Mouse (Mus musculus): ENCODE measurements around the gene Hpgd. TPM values are rescaled to one million over a fixed set of nuclear protein-coding genes. Genes with fewer than 3 reads are reported as not detected.
"Not testable (repeated sequence)": the region's sequence is repeated elsewhere in the genome, so short reads cannot be mapped to it uniquely, and the experiment has no call there.

The Hpgd gene
- 0.59 and 1.5 TPM in 2 replicates for total RNA-seq (2015)
- 1.2 and 1.8 TPM in 2 replicates for total RNA-seq (2017)

DNA sequence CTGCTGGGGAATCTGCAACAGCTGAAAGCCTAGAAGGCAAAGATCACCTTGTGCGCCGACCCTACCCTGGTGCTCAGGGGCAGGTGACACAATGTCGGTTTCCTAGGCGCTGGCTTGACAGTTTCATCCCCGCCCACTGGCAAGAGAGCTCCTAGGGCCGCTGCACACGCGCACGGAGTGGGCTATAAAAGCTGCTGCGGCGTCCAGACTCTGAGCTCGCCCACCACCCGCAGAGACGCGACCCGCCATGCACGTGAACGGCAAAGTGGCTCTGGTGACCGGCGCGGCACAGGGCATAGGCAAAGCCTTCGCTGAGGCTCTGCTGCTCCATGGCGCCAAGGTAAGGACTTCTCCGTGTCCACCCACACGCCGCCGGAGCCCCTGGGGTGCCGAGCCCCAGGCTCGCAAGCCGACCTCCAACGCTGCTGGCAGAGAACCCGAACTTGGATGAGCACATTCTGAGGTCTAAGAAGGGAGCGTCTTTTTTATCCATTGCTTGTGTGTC lies at the start of gene Hpgd:
TSS of gene Hpgd (plus strand) at position 213 of the 505 bp plus-strand sequence.
- ATAC-seq (replicated peaks; ENCODE audit: poor library complexity), result peak; percentile 46

DNA sequence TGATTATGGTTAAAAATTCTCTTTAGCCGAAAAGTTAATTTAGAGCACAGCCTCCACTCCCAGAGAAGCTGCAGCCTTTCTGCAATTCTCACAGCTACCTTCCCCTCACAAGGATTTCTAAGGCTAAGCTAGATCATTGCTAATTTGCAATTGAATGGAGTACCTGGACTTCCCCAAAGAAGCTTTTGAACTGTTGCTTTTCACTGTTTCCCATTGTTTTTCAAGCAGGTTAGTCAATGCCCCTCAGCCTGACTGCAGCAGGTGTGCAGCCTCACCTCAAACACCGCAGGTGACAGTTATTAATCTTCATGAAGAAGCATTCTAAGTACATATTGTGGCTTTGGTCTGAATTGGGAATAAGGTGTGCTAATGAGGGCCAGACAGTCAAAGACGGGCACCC lies 42.7 kb upstream of the Hpgd start:
- ATAC-seq (replicated peaks; ENCODE audit: poor library complexity), result not testable (repeated sequence)

DNA sequence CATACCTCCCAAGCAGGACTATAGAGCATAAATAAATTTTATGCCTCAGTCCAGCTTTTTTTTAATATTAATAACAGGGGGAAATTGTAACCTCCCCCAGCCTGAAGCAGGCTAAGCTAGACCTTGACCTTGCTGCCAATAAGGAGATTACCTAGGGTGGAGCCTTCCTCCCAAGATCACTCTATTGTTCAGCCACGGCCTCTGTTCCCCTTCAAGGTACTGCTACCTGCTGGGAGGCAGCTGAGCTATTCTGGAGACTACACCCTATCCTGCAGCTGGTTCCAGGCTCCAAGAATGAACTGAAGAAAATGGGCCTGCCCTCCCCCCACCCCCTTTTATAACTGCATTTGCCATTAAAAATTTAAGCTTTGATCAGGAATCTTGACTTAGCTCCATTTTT lies 42.1 kb upstream of the Hpgd start:
- no peak for ATAC-seq (replicated peaks; ENCODE audit: poor library complexity)

DNA sequence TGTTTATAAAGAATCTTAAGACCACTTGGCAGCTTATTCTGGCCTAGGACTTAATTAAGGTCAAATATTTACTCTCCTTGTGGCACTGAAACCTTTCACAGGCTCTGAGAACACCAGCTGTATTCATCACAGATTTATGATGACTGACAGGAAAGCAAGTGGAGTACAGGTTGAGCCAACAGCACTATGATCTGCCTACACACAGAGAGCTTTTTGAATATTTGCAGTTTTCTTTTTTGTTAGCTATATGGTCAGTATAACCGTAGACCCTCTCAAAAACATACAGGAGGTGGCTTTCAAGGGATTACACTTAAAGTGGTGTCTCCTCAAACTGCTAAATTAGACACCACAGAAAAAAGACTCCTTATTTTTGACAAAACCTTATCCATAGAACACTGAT lies 33.2 kb upstream of the Hpgd start:
- no peak for ATAC-seq (replicated peaks; ENCODE audit: poor library complexity)

DNA sequence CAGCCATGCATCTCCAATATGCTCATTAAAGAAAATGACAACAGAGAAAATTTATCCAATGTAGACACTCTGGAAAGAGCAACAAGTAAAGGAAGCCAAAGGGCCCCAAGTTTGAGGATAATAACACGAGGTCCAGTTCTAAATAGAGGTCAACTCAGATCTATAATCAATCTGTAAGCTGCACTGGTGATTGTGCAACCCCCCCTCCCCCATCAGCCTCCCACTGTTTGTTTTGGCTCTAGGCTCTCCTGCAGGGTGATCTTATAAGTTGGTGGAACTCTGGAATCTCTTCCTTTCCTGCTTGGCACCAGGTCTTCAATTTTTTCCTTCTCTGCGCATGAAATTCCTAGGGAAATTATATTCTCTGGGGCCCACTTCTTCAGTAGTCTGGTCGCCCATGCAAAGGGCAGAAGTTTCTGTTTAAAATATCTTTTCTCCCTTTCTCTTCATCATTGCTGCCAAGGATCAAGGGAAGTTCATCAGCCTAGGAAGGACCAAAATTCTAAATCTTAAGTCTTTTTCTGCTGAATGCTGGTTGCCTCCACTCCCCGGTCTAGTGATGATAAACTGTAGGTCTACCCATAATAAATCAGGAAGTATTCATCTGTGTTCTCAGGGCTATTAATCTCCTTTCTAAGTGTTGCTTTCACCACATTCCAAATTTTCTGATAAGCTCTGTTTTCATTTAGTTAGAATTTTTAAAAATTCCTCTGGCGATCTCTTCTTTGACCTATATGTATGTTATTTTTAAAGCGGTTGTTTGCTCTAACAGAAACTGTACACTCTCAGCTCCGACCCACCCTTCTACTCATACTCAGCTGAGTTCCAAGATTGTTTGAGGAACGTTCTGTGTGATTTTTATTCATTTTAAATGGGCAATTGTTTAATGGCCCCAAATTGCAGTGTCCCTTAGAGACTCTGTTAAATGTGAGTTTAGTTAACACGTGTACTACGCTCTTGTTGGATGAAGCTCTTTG lies 24.4 kb upstream of the Hpgd start:
- no peak for ATAC-seq (replicated peaks; ENCODE audit: poor library complexity)

DNA sequence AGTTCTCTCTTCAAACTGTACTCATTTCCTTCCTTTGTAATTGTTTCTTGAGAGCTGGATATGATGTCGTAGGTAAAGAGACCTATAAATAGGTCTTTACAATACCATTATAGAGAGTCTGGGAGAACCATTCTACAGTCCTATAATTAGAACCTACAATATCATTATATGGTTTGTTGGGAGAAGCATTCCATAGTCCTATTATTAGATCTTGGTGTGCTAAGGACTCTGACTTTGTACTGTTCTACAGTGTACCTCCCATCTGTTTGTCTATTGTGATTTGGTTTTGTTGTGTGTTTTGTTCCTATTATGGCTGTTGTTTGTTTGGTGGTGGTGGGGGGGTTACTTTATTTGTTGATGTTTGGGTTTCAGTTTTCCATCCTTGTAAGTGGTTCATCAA lies 21.5 kb upstream of the Hpgd start:
- ATAC-seq (replicated peaks; ENCODE audit: poor library complexity), result no peak

DNA sequence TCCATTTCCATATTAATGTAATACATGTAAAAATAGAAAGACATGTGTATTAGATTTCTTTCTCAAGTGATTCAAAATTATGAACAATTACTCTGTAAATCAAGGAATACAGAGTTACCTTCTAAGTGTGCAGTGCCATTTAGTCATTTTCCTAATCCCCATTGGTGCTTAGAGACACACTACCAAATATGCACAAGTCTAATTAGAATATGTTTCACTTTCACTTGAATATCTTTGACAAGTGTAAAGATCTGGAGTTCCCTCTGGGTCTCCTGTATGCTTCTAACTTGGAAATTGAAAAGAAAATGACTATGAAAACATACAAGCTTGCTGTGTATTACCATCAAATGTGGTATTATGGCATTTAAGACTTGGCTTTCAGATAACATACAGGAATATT lies 19.1 kb upstream of the Hpgd start:
- no peak for ATAC-seq (replicated peaks; ENCODE audit: poor library complexity)

DNA sequence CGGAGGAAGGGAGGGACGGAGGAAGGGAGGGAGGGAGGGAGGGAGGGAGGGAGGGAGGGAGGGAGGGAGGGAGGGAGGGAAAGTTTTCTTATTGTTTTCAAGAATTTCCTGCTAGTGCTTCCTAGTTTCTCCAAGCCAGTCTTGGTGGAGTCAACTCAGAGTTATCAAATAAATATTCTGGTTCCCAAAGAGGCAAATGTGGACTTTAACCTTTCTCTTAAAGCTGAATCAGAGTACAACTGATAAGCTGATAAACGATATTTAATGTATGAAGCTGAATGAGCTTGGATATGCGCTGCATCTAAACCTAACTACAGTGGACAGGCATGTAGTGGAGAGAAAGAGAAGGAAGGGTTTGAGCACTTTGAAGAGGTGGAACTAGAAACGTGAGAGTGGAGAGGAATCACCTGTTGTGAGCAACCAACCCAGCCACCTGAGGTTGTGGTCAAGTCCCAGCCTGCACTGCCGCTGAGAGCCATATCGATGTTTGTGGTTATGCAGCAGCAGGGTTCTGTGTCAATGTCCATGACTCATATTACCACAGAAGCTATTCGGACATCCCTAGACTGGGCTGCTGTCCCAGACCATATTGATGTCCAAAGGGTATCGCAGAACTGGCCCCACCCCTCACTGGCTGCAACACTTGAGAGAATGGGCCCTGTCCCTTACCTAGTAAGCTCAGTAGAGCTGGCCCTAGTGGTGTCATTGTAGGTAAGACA lies 16.4 kb upstream of the Hpgd start:
- no peak for ATAC-seq (replicated peaks; ENCODE audit: poor library complexity)

DNA sequence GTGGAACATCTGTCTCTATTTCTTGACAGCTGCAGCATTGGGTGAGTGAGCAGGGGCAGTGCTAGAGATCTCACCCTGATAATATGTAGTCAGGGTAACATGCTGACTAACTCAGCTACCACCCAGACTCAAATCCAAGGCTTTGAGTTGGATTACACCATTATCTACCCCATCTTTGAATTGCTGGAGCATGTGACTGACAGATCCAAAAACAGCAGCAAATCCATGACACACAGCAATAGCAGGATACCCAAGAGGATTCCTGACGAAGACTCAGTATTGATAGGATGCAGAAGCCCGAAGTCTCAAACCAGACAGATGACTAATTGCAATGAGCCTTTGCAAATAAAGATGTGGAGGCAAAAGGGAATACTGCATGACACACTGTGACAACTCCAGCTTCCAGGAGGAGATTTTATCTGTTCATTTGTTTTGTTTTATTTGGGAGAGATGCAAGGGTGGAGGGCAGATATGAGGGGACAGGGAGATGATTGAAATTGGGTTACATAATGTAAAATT lies 15.8 kb upstream of the Hpgd start:
- no peak for ATAC-seq (replicated peaks; ENCODE audit: poor library complexity)

DNA sequence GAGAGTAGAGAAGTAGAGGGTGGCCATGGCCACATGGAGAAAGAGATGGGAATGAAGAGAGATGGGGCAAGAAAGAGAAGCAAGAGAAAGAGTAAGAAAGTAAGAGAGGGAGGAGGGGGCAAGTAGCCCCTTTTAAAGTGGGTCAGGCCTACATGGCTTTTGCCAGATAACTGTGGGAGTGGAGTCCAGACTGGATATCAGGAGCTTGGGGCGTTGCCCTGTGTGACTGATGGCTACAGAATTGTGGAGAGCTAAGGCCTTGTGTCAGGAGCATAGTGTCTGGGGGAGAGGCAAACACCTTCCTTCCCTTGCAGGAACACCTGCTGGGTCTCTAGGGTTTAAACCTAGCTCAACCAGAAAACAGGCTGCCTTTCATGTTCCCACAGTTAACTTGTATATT lies 10.4 kb upstream of the Hpgd start:
- ATAC-seq (replicated peaks; ENCODE audit: poor library complexity), result no peak

DNA sequence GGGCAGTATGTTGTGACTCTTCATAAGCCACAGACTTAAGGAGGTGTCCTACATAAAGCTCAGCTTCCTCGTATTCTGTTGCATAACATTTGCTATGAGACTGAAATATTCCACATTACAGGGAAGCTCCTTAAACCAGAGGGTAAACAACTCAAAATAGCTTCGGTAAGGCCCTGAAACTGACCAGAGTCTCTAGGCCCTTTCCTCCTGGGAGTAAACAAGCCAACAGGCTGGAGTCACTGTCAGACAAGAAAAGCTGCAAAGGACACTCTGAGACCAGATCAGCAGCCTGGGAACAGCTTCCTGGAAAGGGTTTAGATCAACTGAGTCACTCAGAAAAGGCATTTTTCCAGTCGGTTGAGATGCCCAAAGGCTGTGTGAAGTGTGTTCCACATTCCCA lies 9.4 kb upstream of the Hpgd start:
- no peak for ATAC-seq (replicated peaks; ENCODE audit: poor library complexity)

DNA sequence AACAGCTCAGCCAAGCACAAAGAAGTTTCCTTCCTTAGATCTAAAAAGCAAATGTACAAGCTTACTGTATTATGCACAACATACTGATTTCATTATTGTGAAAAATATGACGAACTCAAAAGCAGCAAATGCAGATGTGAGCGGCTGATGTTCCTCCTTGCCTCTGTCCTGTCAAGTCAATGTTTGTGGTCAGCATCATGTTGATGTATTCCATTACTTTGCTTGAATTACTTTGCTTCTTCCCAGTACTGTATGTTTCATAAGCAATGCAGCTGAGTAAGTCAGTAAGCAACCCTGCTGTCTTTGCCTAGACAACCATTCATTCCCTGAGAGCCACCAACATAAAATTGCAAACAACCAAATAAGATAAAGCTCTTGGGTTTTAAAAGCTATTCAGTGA lies 7.7 kb upstream of the Hpgd start:
- no peak for ATAC-seq (replicated peaks; ENCODE audit: poor library complexity)

DNA sequence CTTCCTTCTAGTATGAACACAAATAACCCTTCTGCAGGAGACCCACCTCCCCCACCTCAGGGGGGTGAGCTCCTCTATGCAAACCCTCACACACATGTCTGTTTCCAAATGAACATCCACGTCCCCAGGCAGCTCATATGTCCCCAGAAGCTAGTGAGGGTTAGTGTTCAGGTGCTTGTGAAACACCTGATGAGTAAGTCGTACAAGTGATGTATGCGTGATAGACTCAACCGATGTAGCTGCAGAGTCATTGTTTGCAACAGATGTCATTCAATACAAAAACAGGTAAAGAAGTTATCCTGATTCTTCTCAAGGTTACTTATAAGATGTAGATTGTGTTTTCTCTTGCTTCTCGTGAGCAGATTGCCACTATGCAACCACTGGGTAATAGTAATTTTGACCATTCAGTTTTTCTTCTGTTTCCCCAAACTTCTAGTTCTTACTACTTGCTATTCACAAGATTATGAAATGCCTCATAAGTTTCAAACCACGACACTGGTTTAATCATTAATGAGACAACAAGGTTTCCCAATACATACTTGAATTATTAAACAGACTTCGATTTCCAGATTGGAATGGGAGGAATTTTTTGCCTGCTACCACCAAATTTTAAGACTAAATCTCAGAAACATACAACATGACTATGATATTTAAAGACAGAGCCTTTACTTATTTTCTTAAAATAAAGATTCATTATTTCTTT lies 6.9 kb upstream of the Hpgd start:
- no peak for ATAC-seq (replicated peaks; ENCODE audit: poor library complexity)

DNA sequence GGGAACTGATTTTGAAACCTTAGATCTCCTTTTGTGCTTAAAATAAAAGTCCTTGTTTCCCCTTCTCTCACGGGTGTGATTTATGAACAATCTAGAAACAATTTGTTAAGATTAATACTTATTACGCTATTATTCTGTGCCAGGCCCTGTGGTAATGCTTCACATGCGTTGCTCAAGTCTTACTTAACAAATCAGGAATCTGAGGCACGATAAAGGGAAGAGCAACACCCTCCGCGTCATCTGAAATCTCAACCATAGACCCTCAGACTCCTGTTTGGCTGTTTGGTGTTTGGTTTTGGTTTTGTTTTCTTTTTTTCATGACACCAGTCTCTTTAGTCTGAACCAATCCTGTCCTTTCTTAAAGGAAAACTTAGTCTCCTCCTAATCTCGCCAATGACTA lies 2.1 kb upstream of the Hpgd start:
- peak; percentile 45; the same call in 1 of the 2 replicates for ATAC-seq (replicated peaks; ENCODE audit: poor library complexity)

DNA sequence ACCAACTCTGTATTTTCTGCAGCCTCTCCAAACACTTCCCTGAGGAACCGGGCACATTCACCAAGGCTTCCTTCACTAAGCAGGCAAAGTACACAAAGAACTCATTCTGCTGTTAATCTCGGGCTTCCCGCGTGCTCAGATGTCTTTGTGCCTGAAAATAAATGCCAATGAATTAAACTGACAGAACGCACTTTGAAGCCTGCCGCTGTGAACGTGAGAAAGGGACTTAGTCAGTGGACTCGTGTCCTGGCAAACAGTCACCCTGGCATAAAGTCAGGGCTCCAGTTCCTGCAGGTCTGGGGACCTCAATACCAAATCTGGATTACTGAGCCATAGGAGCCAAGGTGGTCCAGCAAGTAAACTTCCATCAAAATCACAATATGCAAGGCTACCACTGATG lies 905 bp upstream of the Hpgd start:
- ATAC-seq (replicated peaks; ENCODE audit: poor library complexity), result no peak

DNA sequence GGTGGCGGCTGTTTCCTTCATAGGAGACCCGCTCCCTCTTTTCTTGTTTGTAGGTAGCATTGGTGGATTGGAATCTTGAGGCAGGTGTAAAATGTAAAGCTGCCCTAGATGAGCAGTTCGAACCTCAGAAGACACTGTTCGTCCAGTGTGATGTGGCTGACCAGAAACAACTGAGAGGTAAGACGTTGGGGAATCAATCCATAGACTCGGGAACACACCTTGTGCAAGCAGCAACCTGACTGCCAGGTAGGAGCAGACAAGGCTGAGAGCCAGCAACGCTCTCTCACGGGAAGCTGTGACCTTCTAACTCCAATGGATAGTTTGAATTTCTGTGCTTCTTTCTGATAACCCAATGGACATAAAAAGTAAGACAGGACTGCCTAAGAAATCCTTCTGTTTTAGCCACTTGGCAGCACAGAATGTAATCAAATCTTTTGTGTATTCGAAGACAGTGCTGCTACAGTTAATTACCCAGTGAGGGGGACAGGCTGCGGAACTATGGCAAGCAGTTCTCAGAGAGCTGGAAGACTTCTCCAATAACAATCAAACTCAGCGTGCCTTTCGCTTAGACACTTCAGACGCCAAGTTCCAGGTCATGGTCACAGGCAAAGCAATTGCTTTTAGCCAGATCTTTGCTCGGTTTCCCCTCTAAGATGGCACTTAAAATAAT lies 636 bp downstream of the Hpgd start:
- ATAC-seq (replicated peaks; ENCODE audit: poor library complexity), result no peak

DNA sequence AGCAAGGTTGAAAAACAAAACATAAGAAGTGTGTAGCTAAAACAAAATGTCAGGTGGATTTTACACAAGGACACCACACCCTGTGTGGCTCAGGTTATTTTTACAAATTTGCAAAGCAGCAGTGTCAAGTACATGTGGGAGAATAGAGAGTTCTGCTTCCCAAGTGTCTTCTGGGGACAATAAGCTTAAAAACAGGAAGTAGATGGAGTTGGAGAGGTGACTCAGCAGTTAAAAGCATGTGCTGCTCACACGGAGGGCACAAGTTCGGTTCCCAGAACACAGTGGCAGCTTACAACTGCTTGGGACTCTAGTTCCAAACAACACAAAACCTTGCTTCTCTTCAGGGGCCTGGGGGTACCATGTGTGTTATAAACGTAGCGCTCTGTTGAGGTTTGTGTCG lies 5.0 kb downstream of the Hpgd start:
- peak; percentile 75 for ATAC-seq (replicated peaks; ENCODE audit: poor library complexity)

DNA sequence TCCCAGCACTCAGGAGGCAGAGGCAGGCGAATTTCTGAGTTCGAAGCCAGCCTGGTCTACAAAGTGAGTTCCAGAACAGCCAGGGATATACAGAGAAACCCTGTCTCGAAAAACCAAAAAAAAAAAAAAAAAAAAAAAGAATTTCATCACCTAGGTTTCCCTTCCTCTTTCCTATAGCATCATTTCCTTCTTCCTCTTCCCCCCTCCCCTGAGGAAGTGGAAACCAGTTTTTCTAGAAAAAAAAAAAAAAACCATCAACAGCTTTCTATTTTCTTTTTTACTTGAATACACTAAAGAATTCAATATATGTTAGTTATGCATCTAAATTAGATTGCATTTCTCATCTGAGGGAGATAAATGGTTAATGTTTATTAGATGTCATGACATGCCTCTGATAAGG lies 6.9 kb downstream of the Hpgd start:
- ATAC-seq (replicated peaks; ENCODE audit: poor library complexity), result peak; percentile 76

DNA sequence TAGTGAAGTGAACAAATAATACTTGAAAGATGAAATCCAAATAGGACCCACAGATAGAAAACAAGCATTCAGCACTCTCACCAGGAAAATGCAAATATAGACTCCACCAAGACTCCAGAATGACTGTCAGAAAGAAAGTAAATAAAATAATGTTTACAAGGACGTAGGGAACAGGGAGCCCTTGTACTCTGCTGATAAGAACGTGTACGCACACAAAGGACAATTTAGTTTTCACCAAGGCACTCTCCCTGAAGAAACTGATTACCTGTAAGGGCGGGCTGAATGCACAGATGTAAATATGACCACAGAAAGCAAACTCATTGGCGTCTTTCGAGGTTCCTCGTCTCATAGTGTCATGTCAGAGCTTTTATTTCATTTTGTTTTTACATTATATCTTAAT lies 10.2 kb downstream of the Hpgd start:
- ATAC-seq (replicated peaks; ENCODE audit: poor library complexity), result no peak

DNA sequence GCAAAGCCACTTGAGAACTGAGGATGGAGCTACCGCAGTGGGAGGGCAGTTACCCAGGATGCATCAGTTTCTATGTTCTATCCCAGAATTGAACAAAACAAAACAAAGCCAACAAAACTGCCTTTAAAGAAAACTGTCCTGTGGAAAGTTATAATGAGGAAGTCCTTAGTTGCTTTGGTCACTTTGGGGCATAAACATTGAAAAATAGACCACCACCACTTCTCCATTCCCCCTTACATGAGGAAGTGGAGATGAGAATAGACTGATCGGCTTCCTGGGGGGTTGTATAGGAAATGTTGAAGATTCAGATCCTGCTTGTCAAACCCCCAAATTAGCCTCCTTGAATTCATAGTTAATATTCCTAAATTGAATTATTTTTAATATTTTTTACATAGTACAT lies 19.2 kb downstream of the Hpgd start:
- ATAC-seq (replicated peaks; ENCODE audit: poor library complexity), result peak; percentile 97

DNA sequence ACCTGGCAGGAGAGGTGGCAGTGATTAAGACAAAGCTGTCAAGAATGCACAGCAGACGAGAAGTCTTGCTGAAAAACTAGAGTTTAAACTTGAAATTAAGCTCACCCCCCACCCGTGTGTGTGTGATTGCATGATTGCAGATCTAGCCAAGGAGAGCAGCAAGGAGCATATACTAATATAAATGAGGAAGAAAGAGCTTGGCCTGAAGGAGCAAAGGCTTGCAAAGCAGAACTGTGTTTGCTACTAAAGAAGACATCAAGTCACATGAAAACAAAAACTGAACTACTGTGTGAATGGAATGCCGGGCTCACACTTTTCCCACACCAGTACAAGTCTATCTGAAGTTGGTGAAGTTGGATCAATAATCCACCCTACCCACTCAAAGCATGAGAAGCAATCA lies 20.8 kb downstream of the Hpgd start:
- ATAC-seq (replicated peaks; ENCODE audit: poor library complexity), result peak; percentile 64
